Mouse (Mus musculus): ENCODE results near the gene Ltc4s.
A peak's percentile ranks its signal among the peaks of the same experiment; 100 is the strongest.

Gene Ltc4s

DNA sequence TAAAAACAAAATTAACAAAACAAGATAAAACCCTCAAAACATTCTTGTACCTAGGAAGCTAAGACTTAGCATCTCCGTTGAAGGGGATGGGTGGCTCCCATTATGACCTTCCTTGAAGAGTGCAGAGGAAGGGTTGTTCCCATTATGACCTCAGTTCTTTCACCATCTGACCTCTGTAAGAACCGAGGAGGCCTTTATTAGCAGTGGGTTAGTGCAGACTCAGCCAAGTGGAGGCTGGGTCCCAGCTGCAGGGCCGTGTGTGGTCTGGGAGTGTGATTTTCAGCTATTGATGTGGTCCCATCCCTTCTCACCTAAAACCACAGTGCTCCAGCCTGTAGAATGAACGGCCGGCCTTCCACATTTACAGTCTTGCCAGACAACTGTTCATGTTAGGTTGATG, 6.9 kb upstream of the Ltc4s start:
- no peak for DNase-seq

DNA sequence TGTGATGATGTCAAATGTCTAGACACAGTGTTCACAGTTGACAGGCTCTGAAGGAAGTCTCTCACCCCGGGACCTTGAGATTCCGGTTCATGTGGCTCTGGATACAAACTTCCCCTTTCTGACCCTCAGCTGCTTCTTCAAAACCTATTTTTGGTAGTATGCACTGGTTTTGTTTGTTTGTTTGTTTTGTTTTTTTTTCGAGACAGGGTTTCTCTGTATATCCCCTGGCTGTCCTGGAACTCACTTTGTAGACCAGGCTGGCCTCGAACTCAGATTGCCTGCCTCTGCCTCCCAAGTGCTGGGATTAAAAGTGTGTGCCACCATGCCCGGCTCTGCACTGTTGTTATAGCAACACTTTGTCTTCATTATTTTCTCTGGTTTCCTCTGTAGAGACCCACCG, 5.5 kb upstream of the Ltc4s start:
- no peak for DNase-seq

DNA sequence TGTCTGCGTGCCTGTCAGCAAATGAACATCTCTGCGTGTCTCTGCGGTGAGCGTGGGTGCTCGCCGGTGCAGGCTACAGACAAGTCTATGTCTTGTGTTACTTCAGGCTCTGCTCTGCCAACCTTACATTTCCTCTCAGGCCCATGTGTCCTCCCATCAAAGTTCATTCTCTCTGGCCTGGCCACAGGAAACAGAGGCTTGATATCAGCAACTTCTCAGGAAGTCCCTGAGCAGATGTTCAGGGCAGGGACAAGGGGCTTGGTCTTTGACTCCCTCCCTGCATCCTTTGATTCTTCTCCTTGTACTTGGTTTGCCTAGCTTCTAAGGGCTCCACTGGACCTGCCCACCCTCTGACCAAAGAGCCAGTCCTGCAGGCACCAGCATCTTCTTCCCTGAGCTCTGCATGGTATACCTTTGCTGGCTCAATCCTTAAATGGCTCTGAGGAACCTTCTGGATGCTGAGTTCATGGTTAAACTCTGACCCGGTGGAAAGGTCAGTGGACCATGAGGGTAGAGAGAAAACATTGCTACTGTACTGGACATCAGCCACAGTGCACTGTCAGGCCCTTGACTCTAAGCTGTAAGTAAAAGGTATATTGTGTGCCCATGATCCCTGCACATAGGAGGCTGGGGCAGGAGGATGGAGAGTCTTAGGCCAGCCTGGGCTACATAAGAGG, 2.0 kb upstream of the Ltc4s start:
- no peak for DNase-seq

DNA sequence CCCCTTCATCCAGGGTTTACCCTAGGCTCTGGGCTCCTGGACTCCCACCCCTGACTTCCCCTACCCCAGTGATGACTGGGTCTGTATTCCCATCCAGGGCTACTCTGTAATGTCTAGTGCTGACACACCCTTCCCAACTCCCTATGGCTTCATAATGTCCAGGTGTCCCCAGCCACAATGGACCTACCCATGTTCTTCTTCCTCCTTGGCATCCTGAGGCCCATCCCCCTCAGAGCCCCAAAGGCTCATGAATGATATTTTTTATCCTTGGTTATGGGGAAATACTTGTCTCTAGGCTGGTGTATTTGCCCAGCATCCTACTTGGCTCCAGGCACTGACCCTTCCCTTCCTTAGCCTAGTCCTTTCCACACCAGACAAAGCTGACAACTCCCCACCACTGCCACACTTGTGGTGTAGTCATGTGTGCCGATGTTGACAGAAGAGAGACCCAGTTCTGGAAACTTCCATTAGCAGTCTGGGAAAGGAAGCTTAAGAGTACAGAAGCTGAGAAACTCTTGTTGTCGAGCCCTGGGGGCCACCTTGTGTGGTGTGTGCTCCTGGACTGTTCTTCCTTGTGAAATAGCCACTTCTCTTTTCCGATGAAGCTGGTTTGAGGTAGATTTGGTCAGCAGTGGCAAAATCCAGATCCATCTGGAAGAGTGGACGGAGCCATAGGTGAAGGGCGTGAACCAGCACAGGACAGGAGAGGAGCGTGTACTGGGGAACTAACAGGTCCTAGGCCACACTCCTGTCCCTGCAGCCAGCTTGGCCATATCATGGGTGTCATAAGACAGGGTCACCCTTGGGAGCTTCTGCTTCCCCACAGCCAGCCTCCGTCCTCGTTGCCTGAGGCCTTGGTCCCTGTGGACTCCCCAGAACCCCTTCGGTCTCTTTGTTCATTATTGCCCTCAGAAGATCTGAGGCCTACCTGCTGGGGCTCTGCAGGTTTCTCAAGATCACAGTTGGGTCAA, 690 bp upstream of the Ltc4s start:
- DNase-seq: no peak

DNA sequence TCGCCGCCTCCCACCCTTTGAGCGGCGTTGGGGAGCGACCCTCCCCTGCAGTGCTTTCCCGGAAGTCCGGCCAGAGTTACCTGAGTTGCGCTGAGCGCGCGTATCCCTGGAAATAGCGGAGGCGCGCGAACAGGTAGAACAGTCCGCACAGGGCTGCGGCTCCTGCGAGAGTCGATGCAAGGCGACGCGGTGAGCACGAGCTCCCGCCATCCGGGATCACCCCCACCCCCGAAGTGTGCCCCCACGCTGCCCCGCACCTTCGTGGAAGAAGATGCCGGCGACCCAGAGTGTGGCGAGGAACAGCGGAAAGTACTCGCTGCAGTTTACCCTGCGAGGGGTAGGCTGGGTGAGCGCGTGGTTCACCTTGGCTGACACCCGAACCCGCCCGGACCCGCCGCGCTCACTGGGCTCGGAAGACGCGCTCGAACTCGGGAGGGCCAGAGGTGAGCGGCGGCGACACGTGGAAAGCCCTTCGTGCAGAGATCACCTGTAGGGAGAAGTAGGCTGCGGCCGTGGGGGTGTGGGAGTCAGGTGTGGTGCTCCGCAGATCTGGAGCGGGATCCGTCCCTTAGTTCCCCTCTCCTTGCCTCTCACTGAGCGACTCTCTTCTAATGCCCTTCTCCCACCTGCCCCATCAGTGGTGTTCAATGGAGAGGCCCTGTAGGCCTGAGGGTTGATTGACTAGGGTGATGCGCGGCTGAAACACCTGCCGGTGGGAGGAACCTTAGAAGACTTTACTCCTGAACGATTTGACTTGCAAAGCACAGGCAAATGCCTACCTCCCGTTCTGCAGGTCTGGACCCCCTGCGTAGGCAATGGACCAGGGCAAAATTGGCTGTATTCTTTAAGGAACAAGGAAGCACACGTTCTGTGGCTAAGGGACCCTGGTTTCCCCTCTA, 1.2 kb downstream of the Ltc4s start:
- DNase-seq: peak; percentile 58

DNA sequence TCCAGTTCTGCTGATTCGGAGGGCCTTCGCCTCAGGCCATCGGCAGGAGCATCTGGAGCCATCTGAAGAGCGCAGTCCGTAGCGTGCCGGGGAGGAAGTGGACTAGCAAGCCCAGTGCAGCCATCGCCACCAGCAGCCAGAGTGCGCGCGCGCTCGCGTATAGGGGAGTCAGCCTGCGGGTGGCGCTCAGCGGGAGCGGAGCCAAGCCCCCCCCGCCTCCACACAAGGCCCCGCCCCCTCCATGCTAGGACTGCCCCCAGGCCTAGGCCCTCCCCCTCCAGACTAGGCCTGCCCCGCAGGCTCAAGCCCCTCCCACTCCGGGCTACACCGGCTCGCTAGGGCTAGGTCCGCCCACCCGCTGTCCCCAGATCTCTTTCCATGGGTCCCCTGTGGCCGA, 1.9 kb downstream of the Ltc4s start:
- DNase-seq: peak; percentile 96

DNA sequence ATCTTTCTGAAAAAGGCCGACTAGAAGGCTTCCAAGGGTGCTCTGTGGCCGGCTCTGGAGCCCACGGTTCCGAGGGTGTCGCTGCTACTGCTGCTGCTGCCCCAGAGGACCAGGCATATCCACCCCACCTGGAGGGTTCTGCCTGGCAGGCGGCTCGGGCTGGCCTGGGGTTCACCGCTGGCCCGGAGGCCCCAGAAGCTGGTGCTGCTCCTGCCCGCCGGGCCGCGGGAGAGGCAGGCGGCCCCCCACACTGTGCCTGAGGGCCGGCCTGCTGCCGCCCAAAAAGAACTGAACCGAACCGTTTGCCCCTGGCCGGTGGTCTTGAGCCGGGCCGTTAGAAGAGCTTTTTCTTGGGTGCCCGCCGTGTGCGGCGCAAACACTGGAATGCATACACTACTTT, 3.8 kb downstream of the Ltc4s start:
- no peak for DNase-seq

DNA sequence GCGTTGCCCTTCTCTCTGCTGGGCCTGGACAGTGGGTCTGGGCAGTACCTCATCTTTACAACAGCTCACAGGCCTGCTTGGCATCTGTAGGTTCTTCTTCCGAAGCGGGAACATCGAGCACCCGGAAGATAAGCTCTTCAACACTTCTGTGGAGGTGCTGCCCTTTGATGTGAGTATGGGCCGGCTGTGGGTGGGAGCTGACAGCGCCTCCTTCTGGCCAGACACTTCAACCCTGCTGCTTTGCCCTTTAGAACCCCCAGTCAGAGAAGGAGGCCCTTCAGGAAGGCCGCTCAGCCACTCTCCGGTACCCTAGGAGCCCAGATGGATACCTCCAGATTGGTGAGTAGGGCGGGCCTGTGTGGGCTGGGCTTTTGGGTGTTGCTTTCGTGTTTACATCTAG, 4.4 kb downstream of the Ltc4s start:
- DNase-seq: peak; percentile 34

DNA sequence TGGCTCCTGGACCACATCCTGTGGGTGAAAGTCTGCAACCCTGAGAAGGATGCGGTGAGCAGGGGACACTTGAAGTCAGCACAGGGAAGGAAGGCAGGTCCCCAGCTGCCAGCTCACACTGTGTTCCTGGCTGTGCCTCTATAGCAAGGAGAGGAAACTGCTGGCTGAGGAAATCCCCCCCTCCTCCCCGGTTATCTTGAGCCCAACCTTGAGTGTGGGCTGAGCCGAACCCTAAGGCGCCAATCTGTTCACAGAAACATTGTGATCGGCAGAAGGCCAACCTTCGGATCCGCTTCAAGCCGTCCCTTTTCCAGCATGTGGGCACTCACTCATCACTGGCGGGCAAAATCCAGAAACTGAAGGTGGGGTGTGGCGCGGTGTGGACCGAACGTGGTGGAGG, 5.4 kb downstream of the Ltc4s start:
- DNase-seq: no peak

DNA sequence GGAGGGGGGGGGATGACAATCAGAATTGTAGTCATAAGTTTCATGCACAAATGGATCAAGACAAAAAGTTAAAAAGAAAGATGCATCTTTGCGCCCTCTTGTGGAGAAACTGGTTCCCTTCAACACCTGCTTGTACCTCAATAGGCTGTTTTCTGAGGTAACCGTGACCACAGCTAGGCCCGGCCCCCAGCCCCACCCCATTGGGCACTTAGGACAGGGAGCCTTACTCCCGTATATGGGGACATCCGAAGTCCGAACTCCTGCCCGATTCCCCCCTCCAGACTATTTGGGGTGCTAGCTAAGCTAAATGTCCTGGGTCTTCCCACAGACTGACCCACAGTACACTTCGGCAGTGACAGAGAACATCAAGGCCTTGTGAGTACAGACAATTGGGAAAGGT, 7.0 kb downstream of the Ltc4s start:
- DNase-seq: peak; percentile 78

DNA sequence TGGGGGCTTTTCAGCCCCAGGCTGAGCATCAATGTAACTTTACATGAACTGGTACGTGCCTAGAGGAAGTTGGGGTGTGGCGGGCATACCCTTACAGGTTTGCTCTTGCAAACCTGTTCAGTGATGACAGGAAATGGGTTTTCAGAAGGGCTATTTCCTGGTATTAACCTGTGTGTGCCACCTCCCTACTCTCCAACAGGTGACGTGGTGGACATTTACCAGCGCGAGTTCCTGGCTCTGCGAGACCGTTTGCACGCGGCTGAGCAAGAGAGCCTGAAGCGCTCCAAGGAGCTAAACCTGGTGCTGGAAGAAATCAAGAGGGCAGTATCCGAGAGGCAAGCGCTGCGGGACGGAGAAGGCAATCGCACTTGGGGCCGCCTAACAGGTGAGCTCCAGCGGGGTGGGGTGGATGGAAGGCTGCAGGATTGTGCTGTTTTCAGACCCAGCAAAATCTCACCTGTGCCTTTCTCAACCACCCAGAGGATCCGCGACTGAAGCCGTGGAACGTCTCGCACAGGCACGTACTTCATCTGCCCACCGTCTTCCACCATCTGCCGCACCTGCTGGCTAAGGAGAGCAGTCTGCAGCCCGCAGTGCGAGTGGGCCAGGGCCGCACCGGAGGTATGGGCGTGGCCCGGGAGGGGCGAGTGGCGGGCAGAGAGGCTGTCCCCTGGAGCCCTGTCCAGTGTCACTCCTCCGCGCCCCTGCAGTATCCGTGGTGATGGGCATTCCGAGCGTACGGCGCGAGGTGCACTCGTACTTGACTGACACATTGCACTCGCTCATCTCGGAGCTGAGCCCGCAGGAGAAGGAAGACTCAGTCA, 7.7 kb downstream of the Ltc4s start:
- peak; percentile 36 for DNase-seq

DNA sequence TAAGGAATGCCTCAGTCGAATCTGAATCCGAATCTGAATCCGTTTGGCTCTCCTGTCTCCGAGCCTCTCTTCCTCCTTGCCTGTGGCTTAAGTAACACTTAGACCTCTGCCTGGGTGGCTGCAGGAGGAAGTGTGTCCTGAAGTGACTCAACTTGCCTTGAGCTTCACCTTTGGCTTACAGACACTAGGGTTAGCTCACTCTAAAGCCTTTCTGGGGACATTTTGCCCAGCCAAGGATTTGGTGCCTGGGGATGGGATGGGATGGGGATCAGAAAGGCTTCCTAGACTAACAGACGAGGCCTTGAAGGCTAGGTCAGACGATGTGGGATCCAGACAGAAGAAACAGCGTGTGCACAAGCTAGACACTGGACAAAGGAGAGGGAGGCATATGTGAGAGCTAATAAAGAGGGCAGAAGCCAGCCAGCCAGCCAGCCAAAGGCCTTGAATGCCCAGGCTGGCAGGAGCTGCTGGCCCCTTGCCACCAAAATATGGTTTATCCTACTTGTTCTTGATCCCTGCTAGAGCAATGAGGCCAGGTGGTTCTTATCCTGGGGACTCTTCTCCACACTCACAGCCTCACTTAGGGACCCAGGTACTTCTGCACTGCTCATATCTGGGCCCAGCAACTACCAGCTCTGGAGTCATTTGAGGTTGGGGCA, 9.0 kb downstream of the Ltc4s start:
- DNase-seq: peak; percentile 56

DNA sequence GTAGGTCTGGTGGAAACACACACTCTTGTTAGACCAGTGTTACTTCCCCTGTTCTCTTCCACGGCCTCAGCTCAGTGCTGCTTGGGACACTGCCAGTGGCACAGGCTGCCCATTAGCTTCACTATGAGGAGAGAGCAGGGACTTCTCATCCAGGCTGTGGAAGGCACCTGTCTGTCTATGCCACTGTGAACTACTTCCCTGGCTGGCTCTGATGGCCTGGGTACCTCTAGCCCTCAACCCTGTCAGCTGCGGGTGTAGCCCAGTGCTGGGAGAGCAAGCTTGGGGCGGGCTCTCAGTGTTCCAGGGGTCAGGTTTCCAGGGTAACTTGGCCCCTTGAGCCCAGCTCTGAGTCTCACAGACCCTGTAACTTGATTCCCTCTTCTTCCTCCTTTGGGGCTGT, 9.6 kb downstream of the Ltc4s start:
- DNase-seq: peak; percentile 37

DNA sequence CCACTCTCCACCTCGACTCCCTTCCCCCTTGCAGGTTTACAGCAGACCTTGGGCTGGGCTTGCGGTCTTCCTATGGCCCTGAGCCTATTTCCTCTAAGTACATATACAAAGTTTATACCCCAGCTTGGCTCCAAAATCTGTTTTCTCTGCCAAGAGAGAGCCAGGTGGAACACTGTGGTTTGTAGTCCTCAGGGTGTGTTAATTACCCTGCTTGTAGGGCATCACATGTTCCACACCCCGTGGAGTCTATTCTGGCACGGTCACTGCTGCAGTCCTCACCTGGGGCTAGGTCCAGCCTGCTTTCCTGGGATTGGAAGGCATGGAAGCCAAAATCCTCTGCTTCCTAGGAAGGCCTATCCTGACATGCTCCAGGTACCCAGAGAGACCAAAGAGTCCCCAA, 10.7 kb downstream of the Ltc4s start:
- DNase-seq: no peak

DNA sequence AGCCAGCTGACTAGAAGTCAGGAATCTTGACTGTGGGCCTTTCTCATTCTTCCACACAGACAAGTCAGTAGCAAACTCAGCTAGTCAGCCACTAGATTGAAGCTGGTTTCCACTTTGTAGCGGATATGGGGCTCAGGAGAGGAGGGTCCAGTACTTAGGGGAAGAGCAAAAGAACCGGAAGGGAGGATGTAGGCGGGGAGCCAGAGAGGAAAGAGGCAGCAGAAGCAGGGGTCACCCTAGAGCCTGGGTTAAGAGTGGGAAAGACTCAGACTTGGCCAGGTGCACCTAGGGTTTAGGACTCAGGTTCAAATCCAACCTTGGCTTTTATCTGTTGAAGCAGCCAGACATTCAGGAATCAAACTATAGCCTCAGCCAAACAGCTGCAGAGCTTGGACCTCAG, 11.2 kb downstream of the Ltc4s start:
- DNase-seq: peak; percentile 56

DNA sequence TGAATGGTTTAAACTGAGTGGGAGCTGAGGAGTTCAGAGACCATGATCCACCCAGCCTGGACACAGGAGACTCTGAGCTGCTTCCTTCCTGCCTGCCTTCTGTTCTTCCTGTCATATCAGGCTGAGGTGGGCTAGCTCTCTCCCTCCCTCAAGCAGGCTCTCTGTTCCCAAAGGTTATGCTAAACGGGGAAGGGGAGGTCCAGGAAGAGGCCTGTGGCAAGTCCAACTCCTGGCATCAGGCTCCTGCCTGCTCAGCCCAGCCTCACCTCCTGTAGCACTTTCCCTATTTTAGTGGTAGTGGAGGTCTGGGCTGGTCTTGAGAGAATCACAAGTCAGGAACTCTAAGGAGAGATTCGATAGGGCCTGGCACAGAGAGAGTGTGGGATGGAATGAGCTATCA, 12.0 kb downstream of the Ltc4s start:
- no peak for DNase-seq

DNA sequence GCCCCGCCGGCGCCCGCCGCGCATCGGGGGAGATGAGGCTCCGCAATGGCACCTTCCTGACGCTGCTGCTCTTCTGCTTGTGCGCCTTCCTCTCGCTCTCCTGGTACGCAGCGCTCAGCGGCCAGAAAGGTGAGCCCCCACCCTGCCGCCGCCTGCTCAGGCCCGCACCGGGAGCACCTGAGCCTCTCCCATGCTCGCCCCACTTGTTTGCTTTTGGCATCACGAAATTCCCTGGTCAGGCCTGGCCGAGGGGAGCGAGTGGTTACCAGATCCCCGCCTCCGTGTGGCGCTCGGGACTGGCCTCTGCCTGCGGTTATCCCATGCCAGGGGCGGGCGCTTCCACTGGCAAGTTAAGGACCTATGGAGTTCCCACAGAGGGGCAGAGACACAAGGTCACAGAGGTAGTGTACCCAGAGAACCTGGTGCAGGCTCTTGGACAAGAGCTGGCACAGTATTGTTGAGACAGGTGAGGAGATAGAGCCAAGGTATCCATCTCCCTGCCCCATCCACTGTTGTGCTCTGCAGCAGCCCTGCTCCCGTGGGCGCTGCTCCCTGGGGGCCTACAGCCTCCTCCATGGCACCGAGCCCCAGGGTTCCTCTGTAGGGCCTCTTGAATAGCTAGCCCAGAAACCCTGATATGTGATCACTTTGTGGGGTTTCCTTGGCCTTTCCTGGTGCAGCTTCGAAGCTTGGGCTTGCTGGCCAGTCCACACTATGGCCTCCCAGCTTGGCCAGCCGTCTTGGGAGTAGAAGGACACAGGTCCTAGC, 12.6 kb downstream of the Ltc4s start:
- DNase-seq: peak; percentile 75

DNA sequence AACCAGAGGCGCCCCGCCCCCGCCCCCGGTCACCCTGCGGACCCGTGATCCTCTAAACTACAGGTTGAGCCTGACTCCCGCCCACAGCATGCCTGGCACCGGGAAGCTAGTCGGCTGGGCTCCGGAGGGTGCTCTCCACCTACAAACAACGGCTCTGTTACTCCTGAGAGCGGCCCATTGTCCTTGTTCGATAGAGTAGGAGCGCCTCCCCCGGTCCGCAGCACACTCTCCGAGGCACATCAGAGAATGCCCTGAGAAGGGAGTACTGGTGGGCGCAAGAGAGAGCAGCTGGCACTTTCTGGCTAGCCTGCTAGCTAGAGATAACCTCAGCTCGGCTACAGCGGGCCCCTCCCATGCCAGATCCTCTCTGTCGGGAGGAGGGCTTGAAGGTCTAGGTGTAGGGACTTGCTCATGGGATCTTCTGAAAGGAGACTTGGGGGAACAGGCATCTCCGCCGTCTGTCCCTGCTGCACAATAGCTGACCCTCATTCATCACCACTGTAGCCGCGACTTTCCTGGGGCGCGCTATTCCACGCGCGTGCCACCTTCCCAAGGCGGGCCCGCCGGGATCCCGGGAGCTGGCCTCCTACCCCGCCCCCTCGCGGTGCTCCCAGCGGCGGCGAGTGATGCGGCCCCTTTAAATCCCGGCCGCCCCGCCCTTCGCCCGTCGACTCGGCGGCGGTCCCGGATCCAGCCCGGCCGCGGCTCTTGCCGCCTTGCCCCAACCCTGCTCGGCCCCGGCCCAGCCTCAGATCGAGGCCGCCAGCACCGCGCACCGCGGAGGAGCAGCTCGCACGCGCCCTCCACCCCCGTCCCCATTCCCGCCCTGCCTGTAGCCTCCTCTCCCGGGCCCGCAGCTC, 13.5 kb downstream of the Ltc4s start:
- DNase-seq: peak; percentile 95

DNA sequence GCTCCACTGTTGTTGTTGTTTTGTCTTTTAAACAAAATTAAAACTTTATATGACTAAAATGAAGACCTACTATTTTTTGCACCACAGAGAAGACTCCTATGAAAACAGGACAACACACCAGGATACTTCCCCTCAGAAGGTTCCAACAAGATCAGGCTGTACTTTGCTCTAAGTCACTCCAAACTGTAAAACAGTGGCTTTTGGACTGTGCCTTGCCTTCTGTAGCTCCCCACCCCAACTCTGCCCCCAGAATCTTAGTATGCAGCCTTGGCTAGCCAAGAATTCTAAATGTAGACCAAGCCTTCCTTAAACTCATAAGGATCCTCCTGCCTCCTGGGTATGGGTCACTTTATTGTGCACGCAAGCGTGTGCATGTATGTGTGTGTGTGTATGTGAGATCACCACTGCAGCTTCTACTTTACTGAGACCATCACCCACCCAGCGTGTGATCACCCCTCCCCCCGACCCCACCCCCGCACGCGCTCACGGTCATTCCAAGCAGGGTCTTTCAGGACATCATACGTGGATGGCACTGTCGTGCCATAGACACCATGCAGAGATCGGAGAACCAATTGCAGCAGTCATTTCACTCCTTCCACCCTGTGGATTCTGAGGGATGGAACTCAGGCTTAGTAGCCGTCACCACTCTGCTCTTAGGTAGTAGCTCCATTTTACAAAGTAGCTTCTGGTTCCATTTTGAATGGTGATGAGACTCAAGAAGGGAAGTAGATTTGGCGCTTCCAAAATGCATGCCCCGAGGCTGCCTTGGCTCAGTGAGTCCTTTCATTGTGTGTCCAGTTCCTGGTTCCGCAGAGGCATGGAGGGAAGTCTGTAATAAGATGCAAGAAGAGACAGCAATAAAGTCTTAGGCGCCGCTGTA, 14.4 kb downstream of the Ltc4s start:
- DNase-seq: no peak

All from kidney, postnatal 10 days (tissue).